12 mouse cellular contexts compared by ENCODE assay signal in the genomic region with DNA sequence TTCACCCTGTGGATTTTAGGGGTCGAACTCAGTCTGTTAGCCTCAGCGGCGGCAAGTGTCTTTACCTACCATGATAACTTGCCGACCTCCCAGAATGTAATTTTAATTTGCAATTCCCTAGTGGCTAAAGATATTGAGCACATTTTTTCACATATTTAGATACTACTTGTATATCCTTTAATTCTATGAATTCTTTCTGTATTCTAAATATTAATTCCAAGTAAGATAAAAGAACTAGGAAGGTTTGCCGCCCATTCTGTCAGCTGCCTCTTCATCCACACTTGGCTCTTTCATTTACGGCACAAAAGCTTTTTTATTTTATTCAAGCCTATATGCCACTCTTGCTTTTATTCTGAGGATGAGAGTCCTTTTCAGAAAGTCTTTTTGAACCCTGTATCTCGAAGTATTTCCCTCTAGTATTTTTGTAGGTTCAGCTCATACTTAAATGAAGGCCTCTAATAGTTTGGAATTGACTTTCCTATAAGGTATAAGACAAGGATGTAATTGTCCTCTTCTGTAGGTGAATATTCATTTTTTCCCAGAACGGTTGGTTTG.
"Had no signal": no experiment of that assay in that cellular context is flagged by ENCODE, and none has a peak within 500 bp of the region (broad histone marks: within the 10 kb centered on the region; RNA-seq: fewer than 3 reads in every experiment).

No protein-coding gene starts in this region.

- DNase-seq: left cerebral cortex, postnatal 4 days; liver; liver, embryonic 13.5 days; liver, postnatal 0 days; lung, adult 18-20 months; lung, adult 2 months; lung, embryonic 14.5 days; lung, postnatal 10 days; lung, postnatal 14 days; lung, postnatal 36 days; lung, postnatal 4 days; midbrain, embryonic 14.5 days had no signal
